Mouse (Mus musculus): ENCODE measurements around the gene Lin54. TPM values are rescaled to one million over a fixed set of nuclear protein-coding genes. Genes with fewer than 3 reads are reported as not detected.
A peak's percentile ranks its signal among the peaks of the same experiment; 100 is the strongest.

Lin54 gene
- 6.2 and 6.4 TPM in 2 replicates for polyA plus RNA-seq (2012; rRNA removed)

DNA sequence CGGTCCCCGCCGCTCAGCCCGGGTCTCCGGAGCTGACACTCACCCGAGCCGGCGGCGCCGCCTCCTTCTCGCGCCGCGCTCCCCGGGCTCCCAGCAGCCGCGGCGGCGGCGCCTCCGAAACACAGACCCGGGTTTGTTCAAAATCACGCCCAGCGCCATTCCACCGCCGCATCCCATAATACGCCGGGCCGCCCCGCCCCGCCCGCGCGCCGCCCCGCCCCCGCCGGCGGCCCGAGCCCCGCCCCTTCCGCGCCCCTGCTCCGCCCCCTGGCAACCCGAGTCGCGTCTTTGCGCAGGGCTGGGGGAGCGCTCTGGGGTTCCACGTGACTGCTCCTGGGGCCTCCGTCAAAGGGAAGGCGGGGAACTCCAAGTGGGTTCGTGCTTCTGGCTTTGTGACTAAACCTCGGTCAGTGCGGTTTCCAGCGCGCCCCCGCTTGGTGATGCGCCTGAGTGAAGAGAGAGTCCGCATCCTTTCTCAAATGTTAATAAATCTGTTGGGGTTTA, at the start of gene Lin54:
TSS of gene Lin54 (minus strand) at position 182 of the 504 bp plus-strand sequence.
- Histone ChIP-seq H3K27ac (ENCODE audit: insufficient read depth, low read depth, low read length) (peak within 1 kb of the TSS; percentile 26; the same call in 1 of the 2 replicates), H3K4me1 (ENCODE audit: control insufficient read depth, insufficient read depth, low read length) (peaks cover 3% of the 10 kb centered on the region; the same call in 1 of the 2 replicates), H3K27me3 (replicated peaks; ENCODE audit: control insufficient read depth, insufficient read depth, low read length) (no peaks in the 10 kb centered on the region), H3K4me3 (ENCODE audit: insufficient read depth, low read depth, low read length) (peak within 1 kb of the TSS; percentile 89), H3K36me3 (ENCODE audit: control insufficient read depth, insufficient read depth, low read length) (no peaks in the 10 kb centered on the region)
- TF ChIP-seq CTCF (conservative IDR thresholded peaks at IDR 0.05; ENCODE audit: insufficient read depth, insufficient read length, low read depth, low read length) (no peak), POLR2A (IDR thresholded peaks at IDR 0.05; ENCODE audit: low read depth, low read length) (no peak)
- 4% methylated on average over 60 of the region's 60 CpGs for WGBS
- DNase-seq = peak; percentile 93

- 96% methylated on average over 1 of the region's 1 CpGs for WGBS
- no peak for TF ChIP-seq CTCF (conservative IDR thresholded peaks at IDR 0.05; ENCODE audit: insufficient read depth, insufficient read length, low read depth, low read length)
- TF ChIP-seq POLR2A (IDR thresholded peaks at IDR 0.05; ENCODE audit: low read depth, low read length) = no peak
- H3K4me1 ChIP-seq (ENCODE audit: control insufficient read depth, insufficient read depth, low read length) = no peaks in the 10 kb centered on the region
- no peak overlapping the region for H3K27ac ChIP-seq (ENCODE audit: insufficient read depth, low read depth, low read length)
- no peaks in the 10 kb centered on the region for H3K36me3 ChIP-seq (ENCODE audit: control insufficient read depth, insufficient read depth, low read length)
- no peak for DNase-seq
- H3K27me3 ChIP-seq (replicated peaks; ENCODE audit: control insufficient read depth, insufficient read depth, low read length) = no peaks in the 10 kb centered on the region
- no peak overlapping the region for H3K4me3 ChIP-seq (ENCODE audit: insufficient read depth, low read depth, low read length)
These were observed 49.7 kb upstream of the Lin54 start for GRCm38 (mm10) chr5:100550151-100550550.

DNA sequence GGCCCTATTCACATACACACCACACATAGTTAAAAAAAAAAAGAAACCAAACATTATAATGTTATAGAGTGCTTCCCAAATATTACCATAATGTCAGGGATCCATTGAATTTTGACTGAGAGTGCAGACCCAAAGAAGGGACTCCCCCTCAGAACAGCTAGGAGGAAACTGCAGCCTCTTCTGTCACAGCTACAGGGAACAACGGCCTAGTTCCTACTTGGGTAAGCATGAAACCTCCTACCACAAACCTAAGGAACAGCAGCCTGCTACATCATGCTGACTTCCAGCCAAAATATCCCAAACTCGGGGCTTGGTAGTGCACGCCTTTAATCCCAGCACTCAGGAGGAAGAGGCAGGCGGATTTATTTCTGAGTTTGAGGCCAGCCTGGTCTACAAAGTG, 48.9 kb upstream of the Lin54 start:
- WGBS = 92% methylated on average over 4 of the region's 4 CpGs
- no peak for TF ChIP-seq CTCF (conservative IDR thresholded peaks at IDR 0.05; ENCODE audit: insufficient read depth, insufficient read length, low read depth, low read length)
- TF ChIP-seq POLR2A (IDR thresholded peaks at IDR 0.05; ENCODE audit: low read depth, low read length) = no peak
- H3K36me3 ChIP-seq (ENCODE audit: control insufficient read depth, insufficient read depth, low read length) = no peaks in the 10 kb centered on the region
- H3K4me3 ChIP-seq (ENCODE audit: insufficient read depth, low read depth, low read length) = no peak overlapping the region
- H3K27ac ChIP-seq (ENCODE audit: insufficient read depth, low read depth, low read length) = no peak overlapping the region
- H3K27me3 ChIP-seq (replicated peaks; ENCODE audit: control insufficient read depth, insufficient read depth, low read length) = no peaks in the 10 kb centered on the region
- H3K4me1 ChIP-seq (ENCODE audit: control insufficient read depth, insufficient read depth, low read length) = no peaks in the 10 kb centered on the region
- no peak for DNase-seq

DNA sequence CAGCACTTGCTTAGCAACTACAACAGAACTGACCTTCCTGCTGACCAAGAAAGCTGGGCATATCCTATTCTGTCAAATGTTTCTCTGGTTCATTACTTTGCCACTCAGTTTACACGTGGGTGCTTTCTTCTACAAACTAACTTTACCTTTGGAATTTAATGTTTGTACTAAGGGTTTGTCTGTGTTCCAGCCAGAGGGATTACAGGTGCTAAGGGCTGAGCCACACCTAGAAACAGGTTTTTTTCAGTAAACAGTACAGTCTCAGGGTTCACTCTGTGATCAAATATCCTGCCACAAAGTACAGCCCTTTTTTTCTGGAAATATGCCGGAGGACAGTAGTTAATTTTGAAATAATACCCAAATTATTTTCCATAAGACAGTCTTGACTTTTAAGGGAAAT, 47.8 kb upstream of the Lin54 start:
- 57% methylated on average over 2 of the region's 2 CpGs for WGBS
- TF ChIP-seq CTCF (conservative IDR thresholded peaks at IDR 0.05; ENCODE audit: insufficient read depth, insufficient read length, low read depth, low read length) (no peak), POLR2A (IDR thresholded peaks at IDR 0.05; ENCODE audit: low read depth, low read length) (no peak)
- Histone ChIP-seq H3K27ac (ENCODE audit: insufficient read depth, low read depth, low read length) (no peak overlapping the region), H3K4me1 (ENCODE audit: control insufficient read depth, insufficient read depth, low read length) (no peaks in the 10 kb centered on the region), H3K27me3 (replicated peaks; ENCODE audit: control insufficient read depth, insufficient read depth, low read length) (no peaks in the 10 kb centered on the region), H3K4me3 (ENCODE audit: insufficient read depth, low read depth, low read length) (no peak overlapping the region), H3K36me3 (ENCODE audit: control insufficient read depth, insufficient read depth, low read length) (no peaks in the 10 kb centered on the region)
- DNase-seq = no peak

- 81% methylated on average over 6 of the region's 6 CpGs for WGBS
These were observed 46.0 kb upstream of the Lin54 start for GRCm38 (mm10) chr5:100546294-100547080.

GRCm38 (mm10) chr5:100536638-100537037, 36.2 kb upstream of the Lin54 start:
- TF ChIP-seq POLR2A (IDR thresholded peaks at IDR 0.05; ENCODE audit: low read depth, low read length) (no peak), CTCF (conservative IDR thresholded peaks at IDR 0.05; ENCODE audit: insufficient read depth, insufficient read length, low read depth, low read length) (peak; percentile 45)
- H3K4me3 ChIP-seq (ENCODE audit: insufficient read depth, low read depth, low read length) = no peak overlapping the region
- peaks cover 10% of the 10 kb centered on the region for H3K36me3 ChIP-seq (ENCODE audit: control insufficient read depth, insufficient read depth, low read length)
- peak; percentile 42 for DNase-seq
- no peaks in the 10 kb centered on the region for H3K27me3 ChIP-seq (replicated peaks; ENCODE audit: control insufficient read depth, insufficient read depth, low read length)
- H3K4me1 ChIP-seq (ENCODE audit: control insufficient read depth, insufficient read depth, low read length) = no peaks in the 10 kb centered on the region
- 77% methylated on average over 3 of the region's 3 CpGs for WGBS
- H3K27ac ChIP-seq (ENCODE audit: insufficient read depth, low read depth, low read length) = no peak overlapping the region

More at GRCm38 (mm10) chr5:100546294-100547080, 46.0 kb upstream of the Lin54 start:
- no peak overlapping the region for H3K4me3 ChIP-seq (ENCODE audit: insufficient read depth, low read depth, low read length)
- TF ChIP-seq POLR2A (IDR thresholded peaks at IDR 0.05; ENCODE audit: low read depth, low read length) (no peak), CTCF (conservative IDR thresholded peaks at IDR 0.05; ENCODE audit: insufficient read depth, insufficient read length, low read depth, low read length) (peak; percentile 57)
- no peaks in the 10 kb centered on the region for H3K36me3 ChIP-seq (ENCODE audit: control insufficient read depth, insufficient read depth, low read length)
- H3K27me3 ChIP-seq (replicated peaks; ENCODE audit: control insufficient read depth, insufficient read depth, low read length) = no peaks in the 10 kb centered on the region
- no peak overlapping the region for H3K27ac ChIP-seq (ENCODE audit: insufficient read depth, low read depth, low read length)
- H3K4me1 ChIP-seq (ENCODE audit: control insufficient read depth, insufficient read depth, low read length) = no peaks in the 10 kb centered on the region
- DNase-seq = peak; percentile 20

DNA sequence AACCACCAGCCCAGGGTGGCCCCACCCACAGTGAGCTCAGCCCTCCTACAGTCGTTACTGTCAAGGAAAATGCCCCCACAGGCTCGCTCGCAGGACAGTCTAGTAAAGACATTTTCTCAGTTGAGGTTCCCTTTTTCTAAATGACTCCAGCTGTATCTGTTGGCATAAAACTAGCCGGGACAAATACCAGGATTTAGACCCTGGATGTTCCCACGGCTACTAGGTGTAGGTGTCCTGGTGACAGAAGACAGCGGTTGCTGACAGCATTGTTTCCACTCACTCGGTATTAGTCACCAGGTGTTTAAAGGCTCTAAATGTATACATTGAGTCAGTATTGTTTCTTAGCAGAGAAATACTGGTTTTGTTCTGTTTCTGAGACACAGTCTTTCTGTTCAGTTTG, 35.4 kb upstream of the Lin54 start:
- H3K36me3 ChIP-seq (ENCODE audit: control insufficient read depth, insufficient read depth, low read length) = peaks cover 11% of the 10 kb centered on the region
- H3K4me1 ChIP-seq (ENCODE audit: control insufficient read depth, insufficient read depth, low read length) = no peaks in the 10 kb centered on the region
- DNase-seq = no peak
- WGBS = 81% methylated on average over 7 of the region's 7 CpGs
- TF ChIP-seq CTCF (conservative IDR thresholded peaks at IDR 0.05; ENCODE audit: insufficient read depth, insufficient read length, low read depth, low read length) (no peak), POLR2A (IDR thresholded peaks at IDR 0.05; ENCODE audit: low read depth, low read length) (no peak)
- H3K27ac ChIP-seq (ENCODE audit: insufficient read depth, low read depth, low read length) = no peak overlapping the region
- H3K4me3 ChIP-seq (ENCODE audit: insufficient read depth, low read depth, low read length) = no peak overlapping the region
- H3K27me3 ChIP-seq (replicated peaks; ENCODE audit: control insufficient read depth, insufficient read depth, low read length) = no peaks in the 10 kb centered on the region
